Mouse (Mus musculus): ENCODE data around the gene Pfdn6. TPM values are rescaled to one million over a fixed set of nuclear protein-coding genes. Genes with fewer than 3 reads are reported as not detected.
"Not testable (repeated sequence)": the region's sequence is repeated elsewhere in the genome, so short reads cannot be mapped to it uniquely, and the experiment has no call there.

Gene Pfdn6
- polyA plus RNA-seq, 1 experiment from 2014 or later: 242 TPM

GRCm38 (mm10) chr17:33914969-33915391 is 25.2 kb downstream of the Pfdn6 start:
- H3K27me3 ChIP-seq (ENCODE audit: poor library complexity, severe bottlenecking): peaks cover 15% of the 10 kb centered on the region
- H3K27ac ChIP-seq: peak overlapping the region; percentile 40; the same call in 1 of the 2 replicates
- 73% methylated on average over 13 of the region's 13 CpGs for WGBS
- H3K4me3 ChIP-seq: peak overlapping the region; percentile 76
- H3K4me1 ChIP-seq: peaks cover 82% of the 10 kb centered on the region
- no peaks in the 10 kb centered on the region; the same call in 1 of the 2 replicates for H3K9me3 ChIP-seq
- no peak for DNase-seq (ENCODE audit: extremely low spot score, low spot score)
- peaks cover 68% of the 10 kb centered on the region for H3K36me3 ChIP-seq (replicated peaks)

GRCm38 (mm10) chr17:33913905-33914304 is 26.2 kb downstream of the Pfdn6 start:
- H3K4me1 ChIP-seq: peaks cover 78% of the 10 kb centered on the region

GRCm38 (mm10) chr17:33913264-33913663 is 26.9 kb downstream of the Pfdn6 start:
- DNase-seq (ENCODE audit: extremely low spot score, low spot score): no peak
- Histone ChIP-seq H3K36me3 (replicated peaks) (peaks cover 65% of the 10 kb centered on the region), H3K27ac (no peak overlapping the region), H3K4me1 (peaks cover 78% of the 10 kb centered on the region), H3K27me3 (ENCODE audit: poor library complexity, severe bottlenecking) (peaks cover 9% of the 10 kb centered on the region), H3K9me3 (no peaks in the 10 kb centered on the region; the same call in 1 of the 2 replicates), H3K4me3 (peak overlapping the region; percentile 22; the same call in 1 of the 2 replicates)
- 89% methylated on average over 10 of the region's 10 CpGs for WGBS

More at GRCm38 (mm10) chr17:33913905-33914304, 26.2 kb downstream of the Pfdn6 start:
- Histone ChIP-seq H3K27ac (no peak overlapping the region), H3K4me3 (peak overlapping the region; percentile 22; the same call in 1 of the 2 replicates), H3K36me3 (replicated peaks) (peaks cover 68% of the 10 kb centered on the region), H3K27me3 (ENCODE audit: poor library complexity, severe bottlenecking) (peaks cover 15% of the 10 kb centered on the region), H3K9me3 (no peaks in the 10 kb centered on the region; the same call in 1 of the 2 replicates)
- 98% methylated on average over 8 of the region's 8 CpGs for WGBS
- no peak for DNase-seq (ENCODE audit: extremely low spot score, low spot score)

GRCm38 (mm10) chr17:33911813-33912414 is 28.2 kb downstream of the Pfdn6 start:
- Histone ChIP-seq H3K4me3 (peak overlapping the region; percentile 16; the same call in 1 of the 2 replicates), H3K27ac (no peak overlapping the region), H3K9me3 (no peaks in the 10 kb centered on the region), H3K27me3 (ENCODE audit: poor library complexity, severe bottlenecking) (no peaks in the 10 kb centered on the region), H3K4me1 (peaks cover 72% of the 10 kb centered on the region), H3K36me3 (replicated peaks) (peaks cover 51% of the 10 kb centered on the region)
- 94% methylated on average over 28 of the region's 28 CpGs for whole genome bisulfite sequencing
- DNase-seq (ENCODE audit: extremely low spot score, low spot score): no peak

- Histone ChIP-seq H3K4me1 (peaks cover 65% of the 10 kb centered on the region), H3K36me3 (replicated peaks) (peaks cover 49% of the 10 kb centered on the region), H3K9me3 (no peaks in the 10 kb centered on the region), H3K4me3 (peak overlapping the region; percentile 95; the same call in 1 of the 2 replicates), H3K27ac (no peak overlapping the region), H3K27me3 (ENCODE audit: poor library complexity, severe bottlenecking) (no peaks in the 10 kb centered on the region)
- 94% methylated on average over 31 of the region's 31 CpGs for WGBS
- no peak for DNase-seq (ENCODE audit: extremely low spot score, low spot score)
These were observed 28.9 kb downstream of the Pfdn6 start for GRCm38 (mm10) chr17:33911052-33911812.

- peak overlapping the region; percentile 94 for H3K27ac ChIP-seq
- H3K4me3 ChIP-seq: peak overlapping the region; percentile 95
- no peaks in the 10 kb centered on the region for H3K9me3 ChIP-seq
- WGBS: 57% methylated on average over 11 of the region's 11 CpGs
- no peak for DNase-seq (ENCODE audit: extremely low spot score, low spot score)
- H3K36me3 ChIP-seq (replicated peaks): peaks cover 49% of the 10 kb centered on the region
- peaks cover 63% of the 10 kb centered on the region for H3K4me1 ChIP-seq
- no peaks in the 10 kb centered on the region for H3K27me3 ChIP-seq (ENCODE audit: poor library complexity, severe bottlenecking)
These were observed 29.6 kb downstream of the Pfdn6 start for GRCm38 (mm10) chr17:33910346-33911051.

- peaks cover 59% of the 10 kb centered on the region for H3K4me1 ChIP-seq
- peak overlapping the region; percentile 95 for H3K4me3 ChIP-seq
- no peaks in the 10 kb centered on the region for H3K27me3 ChIP-seq (ENCODE audit: poor library complexity, severe bottlenecking)
- WGBS: 2% methylated on average over 14 of the region's 14 CpGs
- peaks cover 45% of the 10 kb centered on the region for H3K36me3 ChIP-seq (replicated peaks)
- H3K27ac ChIP-seq: peak overlapping the region; percentile 94
- H3K9me3 ChIP-seq: no peaks in the 10 kb centered on the region
- DNase-seq (ENCODE audit: extremely low spot score, low spot score): no peak
These were observed 30.3 kb downstream of the Pfdn6 start for GRCm38 (mm10) chr17:33909869-33910250.

- peak; percentile 99 for DNase-seq (ENCODE audit: extremely low spot score, low spot score)
- Histone ChIP-seq H3K9me3 (no peaks in the 10 kb centered on the region), H3K4me3 (peak within 1 kb of the TSS; percentile 95), H3K27me3 (ENCODE audit: poor library complexity, severe bottlenecking) (no peaks in the 10 kb centered on the region), H3K4me1 (peaks cover 56% of the 10 kb centered on the region), H3K27ac (peak within 1 kb of the TSS; percentile 94), H3K36me3 (replicated peaks) (peaks cover 40% of the 10 kb centered on the region)
- WGBS: under 1% methylated on average over 68 of the region's 68 CpGs
These were observed 30.9 kb downstream of the Pfdn6 start, which contains the start of gene Daxx for GRCm38 (mm10) chr17:33909077-33909868. TSS of gene Daxx (plus strand) at chr17:33909414.

- H3K4me3 ChIP-seq: peak overlapping the region; percentile 95
- H3K36me3 ChIP-seq (replicated peaks): peaks cover 32% of the 10 kb centered on the region
- no peaks in the 10 kb centered on the region for H3K27me3 ChIP-seq (ENCODE audit: poor library complexity, severe bottlenecking)
- 1% methylated on average over 44 of the region's 44 CpGs for WGBS
- H3K4me1 ChIP-seq: peaks cover 53% of the 10 kb centered on the region
- H3K9me3 ChIP-seq: no peaks in the 10 kb centered on the region
- DNase-seq (ENCODE audit: extremely low spot score, low spot score): no peak
- peak overlapping the region; percentile 94 for H3K27ac ChIP-seq
These were observed 31.6 kb downstream of the Pfdn6 start for GRCm38 (mm10) chr17:33908331-33909076.

- DNase-seq (ENCODE audit: extremely low spot score, low spot score); H3K9me3 ChIP-seq; H3K36me3 ChIP-seq (replicated peaks); H3K4me3 ChIP-seq; H3K27ac ChIP-seq; H3K27me3 ChIP-seq (ENCODE audit: poor library complexity, severe bottlenecking): not testable (repeated sequence)
- H3K4me1 ChIP-seq: peaks cover 28% of the 10 kb centered on the region
- WGBS: 34% methylated on average over 4 of the region's 4 CpGs
These were observed 35.3 kb downstream of the Pfdn6 start, which contains the start of gene Platr17 for GRCm38 (mm10) chr17:33904835-33905234. TSS of gene Platr17 (plus strand) at chr17:33905135.

- not testable (repeated sequence) for H3K4me3 ChIP-seq; H3K36me3 ChIP-seq (replicated peaks); DNase-seq (ENCODE audit: extremely low spot score, low spot score); H3K9me3 ChIP-seq; H3K27ac ChIP-seq; H3K27me3 ChIP-seq (ENCODE audit: poor library complexity, severe bottlenecking)
- 77% methylated on average over 6 of the region's 6 CpGs for WGBS
- H3K4me1 ChIP-seq: peaks cover 24% of the 10 kb centered on the region
These were observed 36.1 kb downstream of the Pfdn6 start for GRCm38 (mm10) chr17:33903911-33904651.
